Comparison of ENCODE assay signal across 8 mouse cellular contexts in the genomic region with DNA sequence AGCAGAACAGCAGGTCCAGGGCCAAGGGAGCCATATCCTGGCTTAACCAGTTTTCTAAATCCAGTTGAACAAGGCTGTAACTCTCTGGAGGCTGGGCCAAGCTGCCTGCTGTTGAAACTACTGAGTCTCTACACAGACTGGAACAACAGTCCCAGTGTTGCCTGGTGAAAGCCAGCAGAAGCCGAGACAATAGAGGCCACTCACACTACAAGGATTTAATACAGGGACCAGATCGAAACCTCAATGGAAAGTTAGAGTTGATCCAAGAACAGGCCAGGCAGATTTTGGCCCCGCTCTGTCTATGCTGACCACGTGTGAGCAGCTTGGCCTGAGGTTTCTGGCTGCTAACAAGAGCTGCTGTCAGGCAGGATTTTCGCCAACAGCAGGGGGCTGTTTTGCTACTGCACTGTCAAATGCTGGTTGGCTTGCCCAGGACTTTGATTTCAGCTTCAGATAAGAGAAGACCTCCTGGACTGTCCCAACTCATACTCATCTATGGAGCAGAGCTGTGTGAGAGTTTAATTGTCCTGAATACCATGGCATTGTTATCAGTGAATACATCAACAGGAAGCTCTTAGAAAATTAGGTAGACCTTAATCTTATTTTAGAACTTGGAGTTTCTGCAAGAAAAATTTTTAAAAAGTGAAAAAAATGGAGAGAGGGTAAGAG.
DNase-seq lines count a peak whose midpoint lies in the region; ATAC-seq lines count a peak whose summit lies in the region.

No protein-coding gene starts in this region.

- H3K36me3 ChIP-seq in limb, embryonic 10.5 days = no peaks in the 10 kb centered on the region
- H3K36me3 ChIP-seq in neural tube, embryonic 15.5 days = no peaks in the 10 kb centered on the region

- peak; percentile 85 for ATAC-seq in neural tube, embryonic 15.5 days (ENCODE audit: low FRiP score)

- 44% methylated on average over 5 of the region's 5 CpGs for WGBS in limb, embryonic 10.5 days
- 43% methylated on average over 5 of the region's 5 CpGs for WGBS in neural tube, embryonic 15.5 days

- peak; percentile 2 for DNase-seq in cerebellum, adult 11 months
- peak; percentile 64 for DNase-seq in embryo, embryonic 11 days
- DNase-seq in gastrocnemius, postnatal 25 days = peak; percentile 59
- peak; percentile 4 for DNase-seq in kidney, adult 9 months
- DNase-seq in limb, embryonic 10.5 days (ENCODE audit: low spot score) = no peak
- no peak for DNase-seq in thymus, postnatal 10 days (ENCODE audit: low spot score in 2 of 2)
- DNase-seq in thymus, postnatal 36 days = no peak

- peak overlapping the region; percentile 19; the same call in 1 of the 2 replicates for H3K27ac ChIP-seq in limb, embryonic 10.5 days
- H3K27ac ChIP-seq in neural tube, embryonic 15.5 days (replicated peaks) = no peak overlapping the region

- peaks cover 5% of the 10 kb centered on the region; the same call in 1 of the 2 replicates for H3K4me1 ChIP-seq in limb, embryonic 10.5 days
- H3K4me1 ChIP-seq in neural tube, embryonic 15.5 days = no peaks in the 10 kb centered on the region

- H3K27me3 ChIP-seq in limb, embryonic 10.5 days (ENCODE audit: low read depth, poor library complexity, severe bottlenecking) = no peaks in the 10 kb centered on the region
- H3K27me3 ChIP-seq in neural tube, embryonic 15.5 days (replicated peaks) = no peaks in the 10 kb centered on the region

- H3K9ac ChIP-seq in neural tube, embryonic 15.5 days (replicated peaks) = no peak overlapping the region

- no peak overlapping the region for H3K4me3 ChIP-seq in limb, embryonic 10.5 days
- no peak overlapping the region for H3K4me3 ChIP-seq in neural tube, embryonic 15.5 days (replicated peaks)

- no peak overlapping the region for H3K4me2 ChIP-seq in neural tube, embryonic 15.5 days

- H3K9me3 ChIP-seq in limb, embryonic 10.5 days (replicated peaks) = no peaks in the 10 kb centered on the region
- H3K9me3 ChIP-seq in neural tube, embryonic 15.5 days (replicated peaks) = no peaks in the 10 kb centered on the region

Comparison
In these comparisons a context has a peak if more than half of its experiments do, and no peak if none do; other contexts are left out.
1. DNase-seq: peak in cerebellum, adult 11 months (single experiment), embryo, embryonic 11 days (single experiment), gastrocnemius, postnatal 25 days (single experiment) and kidney, adult 9 months (single experiment); none in limb, embryonic 10.5 days (single experiment), thymus, postnatal 10 days (0 of 2) and thymus, postnatal 36 days (0 of 2).